Mouse (Mus musculus) layer of hippocampus, postnatal 25 days (tissue): Measurements from ENCODE around the gene Aff3. TPM values are rescaled to one million over a fixed set of nuclear protein-coding genes. Genes with fewer than 3 reads are reported as not detected.

ENCODE experiments used
- DNase-seq, 2 experiments: peaks; one replicate each; pipeline ENCODE4 v3.0.0; 2022; ENCODE audit warnings: mixed read lengths in 2 of 2, low spot score in 1 of 2; ENCODE audit errors: extremely low spot score in 1 of 2
- total RNA-seq, 2 experiments: library from RNA; stranded (reverse); gene quantifications; 2 replicates each; pipeline ENCODE4 v1.2.3; 2021

The Aff3 gene
- total RNA-seq, 2 experiments from 2014 or later = 97.6 to 113 TPM

- DNase-seq = no peak
These were observed 5.7 kb downstream of the Aff3 start for GRCm38 (mm10) chr1:38658933-38659553.

- no peak for DNase-seq
These were observed 6.4 kb downstream of the Aff3 start for GRCm38 (mm10) chr1:38658376-38658775.

GRCm38 (mm10) chr1:38657606-38658005, 7.1 kb downstream of the Aff3 start:
- DNase-seq = no peak

GRCm38 (mm10) chr1:38654981-38655540, 9.7 kb downstream of the Aff3 start:
- DNase-seq = no peak

GRCm38 (mm10) chr1:38650031-38650430, 14.7 kb downstream of the Aff3 start:
- no peak for DNase-seq

GRCm38 (mm10) chr1:38649174-38649573, 15.6 kb downstream of the Aff3 start:
- DNase-seq = no peak

- DNase-seq = no peak
These were observed 22.5 kb downstream of the Aff3 start for GRCm38 (mm10) chr1:38642288-38642687.

GRCm38 (mm10) chr1:38639669-38640068, 25.1 kb downstream of the Aff3 start:
- DNase-seq = no peak

GRCm38 (mm10) chr1:38635596-38635995, 29.2 kb downstream of the Aff3 start:
- no peak for DNase-seq

- no peak for DNase-seq
These were observed 30.7 kb downstream of the Aff3 start for GRCm38 (mm10) chr1:38634081-38634480.

- no peak for DNase-seq
These were observed 32.1 kb downstream of the Aff3 start for GRCm38 (mm10) chr1:38632461-38633180.

GRCm38 (mm10) chr1:38631501-38632279, 33.1 kb downstream of the Aff3 start:
- no peak for DNase-seq

GRCm38 (mm10) chr1:38628901-38629585, 35.7 kb downstream of the Aff3 start:
- DNase-seq = no peak

- no peak for DNase-seq
These were observed 36.3 kb downstream of the Aff3 start for GRCm38 (mm10) chr1:38628426-38628825.

GRCm38 (mm10) chr1:38627683-38628361, 36.9 kb downstream of the Aff3 start:
- peak; percentile 23 to 46 for DNase-seq

- peak; percentile 32 to 51 for DNase-seq
These were observed 37.8 kb downstream of the Aff3 start for GRCm38 (mm10) chr1:38626739-38627661.

- DNase-seq = peak in 1 of 2 experiments; percentile 35
These were observed 38.4 kb downstream of the Aff3 start for GRCm38 (mm10) chr1:38626388-38626738.

- no peak for DNase-seq
These were observed 42.9 kb downstream of the Aff3 start for GRCm38 (mm10) chr1:38621840-38622239.

GRCm38 (mm10) chr1:38620401-38620800, 44.4 kb downstream of the Aff3 start:
- no peak for DNase-seq
